Mouse (Mus musculus): Measurements from ENCODE around the gene 4930524B15Rik.

GRCm38 (mm10) chr11:31941640-31942638 is 23.5 kb upstream of the 4930524B15Rik start:
- peak; percentile 63 for TF ChIP-seq CTCF (IDR thresholded peaks at IDR 0.05; ENCODE audit: low read depth)
- no peak for TF ChIP-seq EP300 (optimal IDR thresholded peaks at IDR 0.05)

Measured in stomach, postnatal 0 days (tissue).